Mouse (Mus musculus): ENCODE measurements around the gene Nectin1. TPM values are rescaled to one million over a fixed set of nuclear protein-coding genes. Genes with fewer than 3 reads are reported as not detected.

The Nectin1 gene
- total RNA-seq, 2 experiments from 2014 or later = 7.7 to 9.7 TPM

GRCm38 (mm10) chr9:43765419-43766179 is 21.8 kb downstream of the Nectin1 start:
- DNase-seq = no peak

GRCm38 (mm10) chr9:43768779-43769178 is 25.0 kb downstream of the Nectin1 start:
- no peak for DNase-seq

- no peak for DNase-seq
Measured at GRCm38 (mm10) chr9:43769228-43769627, 25.4 kb downstream of the Nectin1 start.

GRCm38 (mm10) chr9:43769940-43770339 is 26.2 kb downstream of the Nectin1 start:
- DNase-seq = no peak

- no peak for DNase-seq
Measured at GRCm38 (mm10) chr9:43771041-43771440, 27.3 kb downstream of the Nectin1 start.

- DNase-seq = no peak
Measured at GRCm38 (mm10) chr9:43772460-43772859, 28.7 kb downstream of the Nectin1 start.

GRCm38 (mm10) chr9:43773521-43773920 is 29.7 kb downstream of the Nectin1 start:
- no peak for DNase-seq

GRCm38 (mm10) chr9:43774427-43774826 is 30.6 kb downstream of the Nectin1 start:
- DNase-seq = no peak

GRCm38 (mm10) chr9:43776231-43776630 is 32.4 kb downstream of the Nectin1 start:
- no peak for DNase-seq

- DNase-seq = peak; percentile 37
Measured at GRCm38 (mm10) chr9:43777362-43778360, 33.9 kb downstream of the Nectin1 start.

- no peak for DNase-seq
Measured at GRCm38 (mm10) chr9:43780883-43781282, 37.1 kb downstream of the Nectin1 start.

GRCm38 (mm10) chr9:43782401-43782800 is 38.6 kb downstream of the Nectin1 start:
- DNase-seq = no peak

- DNase-seq = no peak
Measured at GRCm38 (mm10) chr9:43783959-43784358, 40.2 kb downstream of the Nectin1 start.

- DNase-seq = no peak
Measured at GRCm38 (mm10) chr9:43784841-43785240, 41.1 kb downstream of the Nectin1 start.

- DNase-seq = peak; percentile 33
Measured at GRCm38 (mm10) chr9:43787591-43787990, 43.8 kb downstream of the Nectin1 start.

GRCm38 (mm10) chr9:43792681-43793080 is 48.9 kb downstream of the Nectin1 start:
- no peak for DNase-seq

- DNase-seq = no peak
Measured at GRCm38 (mm10) chr9:43793411-43793810, 49.6 kb downstream of the Nectin1 start.

GRCm38 (mm10) chr9:43796031-43796430 is 52.2 kb downstream of the Nectin1 start:
- DNase-seq = no peak

GRCm38 (mm10) chr9:43796841-43797740 is 53.3 kb downstream of the Nectin1 start:
- DNase-seq = no peak

- DNase-seq = no peak
Measured at GRCm38 (mm10) chr9:43797746-43798145, 54.0 kb downstream of the Nectin1 start.

- DNase-seq = no peak
Measured at GRCm38 (mm10) chr9:43800525-43800924, 56.7 kb downstream of the Nectin1 start.

- DNase-seq = peak; percentile 85
Measured at GRCm38 (mm10) chr9:43801911-43802310, 58.1 kb downstream of the Nectin1 start.
